Mouse (Mus musculus): ENCODE measurements around the gene Gm5565. TPM values are rescaled to one million over a fixed set of nuclear protein-coding genes. Genes with fewer than 3 reads are reported as not detected.
"Not testable (repeated sequence)": the region's sequence is repeated elsewhere in the genome, so short reads cannot be mapped to it uniquely, and the experiment has no call there.

The Gm5565 gene
- not detected in 2 replicates for polyA plus RNA-seq (2015; fragmentation: Nextera tagmentation; extraction: Ambion mirVana)

DNA sequence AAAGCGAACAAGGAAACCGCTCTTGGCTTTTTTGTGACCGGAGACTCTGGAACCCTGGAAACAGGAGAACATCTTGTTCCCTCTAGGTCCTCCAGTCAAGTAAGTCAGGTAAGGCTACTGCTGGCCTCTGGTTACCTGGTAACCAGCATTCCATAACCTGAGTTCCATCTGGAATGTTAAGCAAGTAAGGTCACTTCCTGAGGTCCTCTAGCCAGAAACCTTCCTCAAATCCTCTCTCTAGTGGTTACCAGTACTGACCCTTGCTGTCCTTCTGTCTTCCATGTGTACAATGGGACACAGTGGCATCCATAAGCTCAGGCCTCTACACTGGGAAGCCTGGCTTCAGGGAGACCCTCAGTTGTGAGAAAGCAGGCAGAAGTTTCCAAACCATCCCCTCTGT lies at the start of gene Gm5565:
Gm5565 (minus strand) TSS at position 101 of the 400 bp plus-strand sequence.
- not testable (repeated sequence) for H3K9me3 ChIP-seq (replicated peaks); H3K4me3 ChIP-seq (replicated peaks); H3K4me1 ChIP-seq (replicated peaks); H3K36me3 ChIP-seq (replicated peaks); H3K4me2 ChIP-seq; H3K9ac ChIP-seq; ATAC-seq (ENCODE audit: insufficient read depth); H3K27me3 ChIP-seq; H3K27ac ChIP-seq (replicated peaks)
- WGBS (ENCODE audit: insufficient replicate concordance): 75% methylated on average over 3 of the region's 3 CpGs

DNA sequence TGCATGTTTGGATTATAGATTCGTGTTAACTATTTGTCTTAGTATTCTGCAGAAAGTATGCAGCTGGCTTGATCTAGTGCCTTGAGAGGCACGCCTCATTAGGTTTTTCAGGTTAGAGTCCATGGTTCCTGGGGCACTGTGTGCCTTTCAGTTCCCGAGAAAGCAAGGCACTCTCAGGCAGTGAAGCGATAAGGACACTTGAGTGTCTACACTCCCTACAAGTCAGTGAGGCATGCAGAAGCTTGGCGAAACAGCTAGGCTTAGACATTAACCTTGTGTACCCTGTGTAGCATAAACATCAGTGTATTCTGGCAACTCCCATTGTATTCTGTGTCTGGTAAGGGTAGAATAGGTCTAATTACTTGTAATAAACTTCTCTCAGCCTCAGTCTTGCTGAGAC lies 45.2 kb upstream of the Gm5565 start:
- H3K36me3 ChIP-seq (replicated peaks): peaks cover 70% of the 10 kb centered on the region
- H3K27me3 ChIP-seq: no peaks in the 10 kb centered on the region
- H3K9me3 ChIP-seq (replicated peaks): no peaks in the 10 kb centered on the region
- no peak overlapping the region for H3K9ac ChIP-seq
- H3K4me2 ChIP-seq: no peak overlapping the region
- H3K4me3 ChIP-seq (replicated peaks): no peak overlapping the region
- ATAC-seq (ENCODE audit: insufficient read depth): no peak
- 79% methylated on average over 5 of the region's 5 CpGs for WGBS (ENCODE audit: insufficient replicate concordance)
- no peak overlapping the region for H3K27ac ChIP-seq (replicated peaks)
- H3K4me1 ChIP-seq (replicated peaks): no peaks in the 10 kb centered on the region

- no peak for ATAC-seq (ENCODE audit: insufficient read depth)
- H3K4me1 ChIP-seq (replicated peaks): no peaks in the 10 kb centered on the region
- no peak overlapping the region for H3K4me2 ChIP-seq
- no peak overlapping the region for H3K4me3 ChIP-seq (replicated peaks)
- H3K9me3 ChIP-seq (replicated peaks): no peaks in the 10 kb centered on the region
- H3K36me3 ChIP-seq (replicated peaks): peaks cover 59% of the 10 kb centered on the region
- H3K27me3 ChIP-seq: no peaks in the 10 kb centered on the region
- 44% methylated on average over 2 of the region's 2 CpGs for WGBS (ENCODE audit: insufficient replicate concordance)
- H3K9ac ChIP-seq: no peak overlapping the region
- no peak overlapping the region for H3K27ac ChIP-seq (replicated peaks)
These were observed 43.6 kb upstream of the Gm5565 start for GRCm38 (mm10) chr5:146203921-146204320.

DNA sequence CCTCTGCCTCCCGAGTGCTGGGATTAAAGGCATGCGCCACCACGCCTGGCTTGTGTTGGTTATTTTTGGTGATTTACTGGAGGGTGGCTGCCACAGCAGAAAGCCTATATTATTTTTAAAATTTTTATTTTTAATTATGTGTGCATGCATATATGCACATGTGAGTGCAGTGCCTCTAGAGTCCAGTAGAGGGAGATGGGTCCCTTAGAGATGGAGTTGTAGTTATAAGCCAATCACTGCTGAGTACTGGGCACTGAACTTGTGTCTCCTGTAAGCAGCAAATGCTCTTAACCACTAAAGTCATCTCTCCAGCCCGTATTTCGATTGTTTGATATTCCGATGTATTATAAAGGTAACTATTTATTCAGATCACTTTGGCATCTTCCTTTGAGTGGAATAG lies 40.2 kb upstream of the Gm5565 start:
- no peaks in the 10 kb centered on the region for H3K4me1 ChIP-seq (replicated peaks)
- WGBS (ENCODE audit: insufficient replicate concordance): 89% methylated on average over 6 of the region's 6 CpGs

DNA sequence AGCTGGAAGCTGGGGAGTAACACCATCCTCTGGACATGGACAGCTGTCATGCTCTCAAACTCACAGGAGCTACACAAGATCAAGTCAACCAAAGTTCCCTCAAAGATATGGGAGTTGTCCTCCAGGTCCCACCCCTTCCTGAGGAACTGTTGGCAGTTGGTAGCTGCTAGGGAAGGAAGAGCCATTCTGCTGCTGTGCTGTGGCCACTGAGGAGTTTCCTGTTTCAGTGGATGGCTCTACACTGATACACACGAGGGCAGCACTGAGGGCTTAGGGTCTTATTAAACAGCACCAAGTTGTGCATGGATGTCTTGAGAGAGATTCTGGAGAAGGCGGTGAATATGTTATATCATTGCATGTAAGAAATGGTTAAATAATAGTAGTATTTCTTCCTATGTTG lies 39.2 kb upstream of the Gm5565 start:
- no peak overlapping the region for H3K9ac ChIP-seq
- no peaks in the 10 kb centered on the region for H3K27me3 ChIP-seq
- peaks cover 16% of the 10 kb centered on the region for H3K36me3 ChIP-seq (replicated peaks)
- no peak overlapping the region for H3K27ac ChIP-seq (replicated peaks)
- no peaks in the 10 kb centered on the region for H3K4me1 ChIP-seq (replicated peaks)
- no peaks in the 10 kb centered on the region for H3K9me3 ChIP-seq (replicated peaks)
- 53% methylated on average over 2 of the region's 2 CpGs for WGBS (ENCODE audit: insufficient replicate concordance)
- H3K4me3 ChIP-seq (replicated peaks): no peak overlapping the region
- H3K4me2 ChIP-seq: no peak overlapping the region
- no peak for ATAC-seq (ENCODE audit: insufficient read depth)

More for the DNA sequence above, 40.2 kb upstream of the Gm5565 start:
- peaks cover 25% of the 10 kb centered on the region for H3K36me3 ChIP-seq (replicated peaks)
- H3K4me3 ChIP-seq (replicated peaks): no peak overlapping the region
- ATAC-seq (ENCODE audit: insufficient read depth): no peak
- H3K27me3 ChIP-seq: no peaks in the 10 kb centered on the region
- H3K27ac ChIP-seq (replicated peaks): no peak overlapping the region
- H3K4me2 ChIP-seq: no peak overlapping the region
- H3K9ac ChIP-seq: no peak overlapping the region
- no peaks in the 10 kb centered on the region for H3K9me3 ChIP-seq (replicated peaks)

DNA sequence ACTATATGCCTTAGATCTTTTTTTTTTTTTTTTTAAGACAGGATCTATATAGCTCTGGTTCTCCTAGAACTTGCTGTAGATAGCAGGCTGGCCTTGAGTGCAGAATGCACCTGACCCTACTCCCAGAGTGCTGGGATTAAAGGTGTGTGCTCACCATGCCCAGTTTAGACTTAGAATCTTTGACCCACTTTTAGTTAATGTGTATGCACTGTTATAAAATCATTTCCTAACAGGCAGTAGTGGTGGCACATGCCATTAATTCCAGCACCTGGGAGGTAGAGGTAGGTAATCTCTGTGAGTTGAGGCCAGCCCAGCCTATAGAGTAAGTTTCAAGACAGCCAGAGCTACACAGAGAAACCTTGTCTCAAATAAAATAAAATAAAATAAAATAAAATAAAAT lies 38.7 kb upstream of the Gm5565 start:
- Histone ChIP-seq H3K9ac (no peak overlapping the region), H3K27ac (replicated peaks) (no peak overlapping the region), H3K4me3 (replicated peaks) (no peak overlapping the region), H3K9me3 (replicated peaks) (no peaks in the 10 kb centered on the region), H3K4me1 (replicated peaks) (no peaks in the 10 kb centered on the region), H3K36me3 (replicated peaks) (peaks cover 11% of the 10 kb centered on the region), H3K4me2 (no peak overlapping the region), H3K27me3 (no peaks in the 10 kb centered on the region)
- ATAC-seq (ENCODE audit: insufficient read depth): no peak

GRCm38 (mm10) chr5:146193360-146193759 lies 33.0 kb upstream of the Gm5565 start:
- no peak overlapping the region for H3K4me2 ChIP-seq

GRCm38 (mm10) chr5:146190501-146191269 lies 30.3 kb upstream of the Gm5565 start:
- Histone ChIP-seq H3K4me3 (replicated peaks) (no peak overlapping the region), H3K4me1 (replicated peaks) (no peaks in the 10 kb centered on the region), H3K9me3 (replicated peaks) (no peaks in the 10 kb centered on the region), H3K9ac (no peak overlapping the region), H3K27ac (replicated peaks) (no peak overlapping the region), H3K27me3 (no peaks in the 10 kb centered on the region), H3K4me2 (no peak overlapping the region), H3K36me3 (replicated peaks) (no peaks in the 10 kb centered on the region)
- 40% methylated on average over 3 of the region's 3 CpGs for WGBS (ENCODE audit: insufficient replicate concordance)
- ATAC-seq (ENCODE audit: insufficient read depth): no peak

More at GRCm38 (mm10) chr5:146193360-146193759, 33.0 kb upstream of the Gm5565 start:
- WGBS (ENCODE audit: insufficient replicate concordance): 59% methylated on average over 8 of the region's 8 CpGs
- H3K9me3 ChIP-seq (replicated peaks): no peaks in the 10 kb centered on the region
- no peak for ATAC-seq (ENCODE audit: insufficient read depth)
- H3K9ac ChIP-seq: no peak overlapping the region
- H3K27me3 ChIP-seq: no peaks in the 10 kb centered on the region
- H3K27ac ChIP-seq (replicated peaks): no peak overlapping the region
- H3K36me3 ChIP-seq (replicated peaks): no peaks in the 10 kb centered on the region
- no peak overlapping the region for H3K4me3 ChIP-seq (replicated peaks)
- no peaks in the 10 kb centered on the region for H3K4me1 ChIP-seq (replicated peaks)

GRCm38 (mm10) chr5:146190093-146190492 lies 29.8 kb upstream of the Gm5565 start:
- H3K36me3 ChIP-seq (replicated peaks): no peaks in the 10 kb centered on the region
- no peaks in the 10 kb centered on the region for H3K9me3 ChIP-seq (replicated peaks)
- no peaks in the 10 kb centered on the region for H3K4me1 ChIP-seq (replicated peaks)
- no peak overlapping the region for H3K4me3 ChIP-seq (replicated peaks)
- no peaks in the 10 kb centered on the region for H3K27me3 ChIP-seq
- no peak overlapping the region for H3K27ac ChIP-seq (replicated peaks)
- H3K9ac ChIP-seq: no peak overlapping the region
- no peak overlapping the region for H3K4me2 ChIP-seq
- ATAC-seq (ENCODE audit: insufficient read depth): no peak
- 38% methylated on average over 4 of the region's 4 CpGs for WGBS (ENCODE audit: insufficient replicate concordance)

DNA sequence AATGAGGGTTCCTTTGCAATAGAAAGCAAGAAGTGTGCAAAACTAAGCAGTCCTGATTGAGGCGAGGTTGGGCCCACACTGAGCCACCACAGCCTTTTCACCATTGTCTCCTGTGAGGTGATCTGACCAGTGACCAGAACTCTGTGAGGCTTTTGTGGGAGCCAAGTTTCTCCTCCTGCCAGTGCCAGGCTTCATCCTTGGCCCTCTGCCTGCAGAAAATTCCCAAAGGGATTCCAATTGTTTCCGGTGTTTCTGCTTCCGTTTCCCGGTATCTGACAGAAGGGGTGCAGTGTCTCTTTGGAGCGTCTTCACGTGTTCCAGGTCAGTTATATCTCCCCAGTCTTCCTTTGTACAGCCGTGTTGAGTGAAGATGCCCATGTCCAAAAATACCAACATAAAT lies 28.4 kb upstream of the Gm5565 start:
- Histone ChIP-seq H3K4me3 (replicated peaks) (no peak overlapping the region), H3K9ac (no peak overlapping the region), H3K27me3 (no peaks in the 10 kb centered on the region), H3K4me2 (no peak overlapping the region), H3K36me3 (replicated peaks) (no peaks in the 10 kb centered on the region), H3K9me3 (replicated peaks) (no peaks in the 10 kb centered on the region), H3K4me1 (replicated peaks) (no peaks in the 10 kb centered on the region), H3K27ac (replicated peaks) (no peak overlapping the region)
- 68% methylated on average over 7 of the region's 7 CpGs for WGBS (ENCODE audit: insufficient replicate concordance)
- ATAC-seq (ENCODE audit: insufficient read depth): no peak

- Histone ChIP-seq H3K4me1 (replicated peaks) (no peaks in the 10 kb centered on the region), H3K36me3 (replicated peaks) (no peaks in the 10 kb centered on the region), H3K4me2 (no peak overlapping the region), H3K27me3 (no peaks in the 10 kb centered on the region), H3K27ac (replicated peaks) (no peak overlapping the region), H3K9ac (no peak overlapping the region), H3K4me3 (replicated peaks) (no peak overlapping the region), H3K9me3 (replicated peaks) (no peaks in the 10 kb centered on the region)
- WGBS (ENCODE audit: insufficient replicate concordance): 80% methylated on average over 1 of the region's 1 CpGs
- ATAC-seq (ENCODE audit: insufficient read depth): no peak
These were observed 27.8 kb upstream of the Gm5565 start for GRCm38 (mm10) chr5:146188144-146188543.

GRCm38 (mm10) chr5:146187441-146187840 lies 27.1 kb upstream of the Gm5565 start:
- H3K36me3 ChIP-seq (replicated peaks); H3K4me1 ChIP-seq (replicated peaks); H3K9me3 ChIP-seq (replicated peaks); H3K27ac ChIP-seq (replicated peaks); ATAC-seq (ENCODE audit: insufficient read depth); H3K27me3 ChIP-seq; H3K4me2 ChIP-seq; H3K9ac ChIP-seq; H3K4me3 ChIP-seq (replicated peaks): not testable (repeated sequence)
- 16% methylated on average over 5 of the region's 5 CpGs for WGBS (ENCODE audit: insufficient replicate concordance)

Data from liver, embryonic 15.5 days (tissue).